Mouse (Mus musculus): ENCODE results near the gene Ces5a.

GRCm38 (mm10) chr8:93488743-93489142, 46.9 kb downstream of the Ces5a start:
- TF ChIP-seq CTCF (IDR thresholded peaks at IDR 0.05) (no peak), POLR2A (IDR thresholded peaks at IDR 0.05; ENCODE audit: insufficient read depth, low read depth, low read length) (no peak)
